Mouse (Mus musculus) liver, embryonic 11.5 days (tissue): ENCODE measurements around the gene Ceacam20. TPM values are rescaled to one million over a fixed set of nuclear protein-coding genes. Genes with fewer than 3 reads are reported as not detected.
A peak's percentile ranks its signal among the peaks of the same experiment; 100 is the strongest.
"Not testable (repeated sequence)": the region's sequence is repeated elsewhere in the genome, so short reads cannot be mapped to it uniquely, and the experiment has no call there.

Experiments used
- ATAC-seq: fragments of 200-750 bp; cut with Nextera tagmentation; replicated peaks from 2 replicates; pipeline ENCODE4 v1.8.0; 2017; ENCODE audit warnings: moderate number of reproducible peaks, mild to moderate bottlenecking, moderate TSS enrichment, moderate library complexity; ENCODE audit not compliant: low FRiP score
- DNase-seq: peaks from one replicate; pipeline ENCODE4 v3.0.0-alpha.2; 2017; ENCODE audit warnings: low spot score
- H3K27ac ChIP-seq: fragments of 300-500 bp; sonication (generic); 2 replicates; pipeline ENCODE4 v1.5.1; 2014; ENCODE audit warnings: mild to moderate bottlenecking, low read depth, low read length, control low read depth
- H3K27me3 ChIP-seq: fragments of 300-500 bp; sonication (generic); replicated peaks from 2 replicates; pipeline ENCODE4 v1.6.1; 2014; ENCODE audit warnings: low read length, mixed read lengths; ENCODE audit not compliant: control insufficient read depth, insufficient read depth
- H3K36me3 ChIP-seq: fragments of 300-500 bp; sonication (generic); 2 replicates; pipeline ENCODE4 v1.6.1; 2014; ENCODE audit warnings: mild to moderate bottlenecking, low read length, moderate library complexity, mixed read lengths; ENCODE audit not compliant: control insufficient read depth, insufficient read depth
- H3K4me1 ChIP-seq: fragments of 300-500 bp; sonication (generic); replicated peaks from 2 replicates; pipeline ENCODE4 v1.6.1; 2014; ENCODE audit warnings: low read length, mixed read lengths; ENCODE audit not compliant: control insufficient read depth, insufficient read depth
- H3K4me2 ChIP-seq: fragments of 300-500 bp; sonication (generic); 2 replicates; pipeline ENCODE4 v1.6.1; 2014; ENCODE audit warnings: mild to moderate bottlenecking, control low read depth, moderate library complexity
- H3K4me3 ChIP-seq: fragments of 300-500 bp; sonication (generic); 2 replicates; pipeline ENCODE4 v1.5.1; 2014; ENCODE audit warnings: low read depth, low read length, control low read depth
- H3K9ac ChIP-seq: fragments of 300-500 bp; sonication (generic); 2 replicates; pipeline ENCODE4 v1.6.1; 2014; ENCODE audit warnings: low read depth, low read length, control low read depth
- H3K9me3 ChIP-seq: fragments of 300-500 bp; sonication (generic); 2 replicates; pipeline ENCODE4 v1.6.1; 2016; ENCODE audit warnings: low read length, inconsistent platforms, mixed read lengths; ENCODE audit not compliant: control insufficient read depth
- WGBS: fragments of 180-500 bp; shearing (Covaris S2); extraction: QIAGEN DNeasy Blood & Tissue Kit; methylation state at CpG from one replicate; pipeline ENCODE4 v1.1.7; 2014; 5-methylcytosine and 5-hydroxymethylcytosine counted together
- polyA plus RNA-seq: library from polyadenylated mRNA; unstranded; fragments of >200 nt; fragmentation: Nextera tagmentation; extraction: Ambion mirVana; gene quantifications from 2 replicates; pipeline ENCODE4 v1.2.1, GENCODE M21; 2014

The Ceacam20 gene
- polyA plus RNA-seq, 1 experiment from 2014 or later: not detected

- H3K9me3 ChIP-seq: no peaks in the 10 kb centered on the region
- H3K36me3 ChIP-seq: no peaks in the 10 kb centered on the region
- H3K4me2 ChIP-seq: no peak overlapping the region
- WGBS: 64% methylated on average over 9 of the region's 9 CpGs
- no peak overlapping the region for H3K27ac ChIP-seq
- H3K9ac ChIP-seq: no peak overlapping the region
- ATAC-seq (no peak), DNase-seq (no peak)
- H3K4me3 ChIP-seq: no peak overlapping the region
- H3K4me1 ChIP-seq: peaks cover 2% of the 10 kb centered on the region; the same call in 1 of the 2 replicates
- no peaks in the 10 kb centered on the region for H3K27me3 ChIP-seq
These were observed 12.2 kb upstream of the Ceacam20 start for GRCm38 (mm10) chr7:19953054-19953453.

GRCm38 (mm10) chr7:19955861-19956260 lies 9.4 kb upstream of the Ceacam20 start:
- no peak overlapping the region for H3K9ac ChIP-seq
- H3K4me1 ChIP-seq: no peaks in the 10 kb centered on the region
- H3K9me3 ChIP-seq: no peaks in the 10 kb centered on the region
- no peaks in the 10 kb centered on the region for H3K27me3 ChIP-seq
- ATAC-seq (no peak), DNase-seq (no peak)
- no peak overlapping the region for H3K4me2 ChIP-seq
- no peak overlapping the region for H3K27ac ChIP-seq
- WGBS: 64% methylated on average over 4 of the region's 4 CpGs
- no peak overlapping the region for H3K4me3 ChIP-seq
- H3K36me3 ChIP-seq: no peaks in the 10 kb centered on the region

GRCm38 (mm10) chr7:19956341-19956781 lies 8.9 kb upstream of the Ceacam20 start:
- Histone ChIP-seq H3K9ac (no peak overlapping the region), H3K36me3 (no peaks in the 10 kb centered on the region), H3K27me3 (no peaks in the 10 kb centered on the region), H3K4me3 (no peak overlapping the region), H3K27ac (no peak overlapping the region), H3K9me3 (no peaks in the 10 kb centered on the region), H3K4me1 (no peaks in the 10 kb centered on the region), H3K4me2 (no peak overlapping the region)
- ATAC-seq (0 out of 2 replicates have a peak, but pooled peaks have one; percentile 34), DNase-seq (peak; percentile 71)
- WGBS: 2% methylated on average over 7 of the region's 7 CpGs

GRCm38 (mm10) chr7:19962423-19962822 lies 2.8 kb upstream of the Ceacam20 start:
- no peak overlapping the region for H3K9ac ChIP-seq
- DNase-seq (no peak), ATAC-seq (no peak)
- H3K4me1 ChIP-seq: no peaks in the 10 kb centered on the region
- H3K4me3 ChIP-seq: no peak overlapping the region
- H3K36me3 ChIP-seq: no peaks in the 10 kb centered on the region
- 60% methylated on average over 1 of the region's 1 CpGs for WGBS
- no peak overlapping the region for H3K27ac ChIP-seq
- H3K27me3 ChIP-seq: no peaks in the 10 kb centered on the region
- no peak overlapping the region for H3K4me2 ChIP-seq
- no peaks in the 10 kb centered on the region for H3K9me3 ChIP-seq

- no peak overlapping the region for H3K4me3 ChIP-seq
- ATAC-seq: no peak
- H3K27ac ChIP-seq: no peak overlapping the region
- H3K4me1 ChIP-seq: no peaks in the 10 kb centered on the region
- 80% methylated on average over 3 of the region's 3 CpGs for WGBS
- H3K36me3 ChIP-seq: no peaks in the 10 kb centered on the region
- peaks cover 3% of the 10 kb centered on the region for H3K9me3 ChIP-seq
- H3K27me3 ChIP-seq: no peaks in the 10 kb centered on the region
- no peak overlapping the region for H3K9ac ChIP-seq
- DNase-seq: no peak
- no peak overlapping the region for H3K4me2 ChIP-seq
These were observed 3.9 kb downstream of the Ceacam20 start for GRCm38 (mm10) chr7:19969106-19969505.

GRCm38 (mm10) chr7:19969541-19970090 lies 4.4 kb downstream of the Ceacam20 start:
- H3K36me3 ChIP-seq: no peaks in the 10 kb centered on the region
- H3K27me3 ChIP-seq: no peaks in the 10 kb centered on the region
- no peak overlapping the region for H3K27ac ChIP-seq
- 92% methylated on average over 4 of the region's 4 CpGs for WGBS
- no peaks in the 10 kb centered on the region for H3K4me1 ChIP-seq
- H3K9me3 ChIP-seq: peaks cover 3% of the 10 kb centered on the region
- H3K9ac ChIP-seq: no peak overlapping the region
- no peak for DNase-seq
- no peak overlapping the region for H3K4me2 ChIP-seq
- ATAC-seq: no peak
- no peak overlapping the region for H3K4me3 ChIP-seq

GRCm38 (mm10) chr7:19970196-19970595 lies 5.0 kb downstream of the Ceacam20 start:
- no peak overlapping the region for H3K27ac ChIP-seq
- H3K9ac ChIP-seq: no peak overlapping the region
- H3K4me3 ChIP-seq: no peak overlapping the region
- DNase-seq: no peak
- H3K4me1 ChIP-seq: no peaks in the 10 kb centered on the region
- no peaks in the 10 kb centered on the region for H3K27me3 ChIP-seq
- H3K36me3 ChIP-seq: no peaks in the 10 kb centered on the region
- no peak for ATAC-seq
- H3K4me2 ChIP-seq: no peak overlapping the region
- peaks cover 3% of the 10 kb centered on the region for H3K9me3 ChIP-seq
- 91% methylated on average over 8 of the region's 8 CpGs for WGBS

GRCm38 (mm10) chr7:19971516-19971915 lies 6.3 kb downstream of the Ceacam20 start:
- Histone ChIP-seq H3K36me3 (no peaks in the 10 kb centered on the region), H3K4me1 (no peaks in the 10 kb centered on the region), H3K9ac (no peak overlapping the region), H3K4me3 (no peak overlapping the region), H3K9me3 (peaks cover 3% of the 10 kb centered on the region), H3K4me2 (no peak overlapping the region), H3K27me3 (no peaks in the 10 kb centered on the region), H3K27ac (no peak overlapping the region)
- DNase-seq (no peak), ATAC-seq (no peak)
- 80% methylated on average over 4 of the region's 4 CpGs for WGBS

GRCm38 (mm10) chr7:19991165-19991564 lies 26.0 kb downstream of the Ceacam20 start, which contains the start of gene Nlrp9b:
Nlrp9b (plus strand) TSS chr7:19991465.
- not testable (repeated sequence) for H3K36me3 ChIP-seq, H3K4me2 ChIP-seq, H3K27ac ChIP-seq, ATAC-seq, H3K27me3 ChIP-seq, H3K4me3 ChIP-seq, H3K9me3 ChIP-seq, DNase-seq, H3K4me1 ChIP-seq, H3K9ac ChIP-seq
- WGBS: 56% methylated on average over 8 of the region's 8 CpGs
